Mouse (Mus musculus): ENCODE data around the gene Syne1.

- no peak for TF ChIP-seq CTCF (IDR thresholded peaks at IDR 0.05)
- no peak for TF ChIP-seq EP300 (IDR thresholded peaks at IDR 0.05; ENCODE audit: insufficient read depth, low read depth, low read length)
These were observed 208.1 kb downstream of the Syne1 start for GRCm38 (mm10) chr10:5343211-5343610.
